Mouse (Mus musculus) thymus, adult 2 months (tissue): ENCODE data around the gene Cldn12. TPM values are rescaled to one million over a fixed set of nuclear protein-coding genes. Genes with fewer than 3 reads are reported as not detected.

Experiments used
- DNase-seq: peaks from one replicate; pipeline ENCODE4 v3.0.0; 2021
- H3K27ac ChIP-seq: fragments of 200-500 bp; 2 replicates; pipeline ENCODE4 v1.5.1; 2012; ENCODE audit warnings: low read length, control low read depth; ENCODE audit not compliant: control insufficient read depth, insufficient read depth
- H3K27me3 ChIP-seq: fragments of 200-500 bp; 2 replicates; pipeline ENCODE4 v1.6.1; 2012; ENCODE audit warnings: mild to moderate bottlenecking, low read length, moderate library complexity, mixed read lengths; ENCODE audit not compliant: control insufficient read depth, insufficient read depth
- H3K36me3 ChIP-seq: fragments of 200-500 bp; 2 replicates; pipeline ENCODE4 v1.6.1; 2012; ENCODE audit warnings: mild to moderate bottlenecking, low read length, moderate library complexity; ENCODE audit not compliant: control insufficient read depth, insufficient read depth
- H3K4me1 ChIP-seq: fragments of 200-500 bp; replicated peaks from 2 replicates; pipeline ENCODE4 v1.6.1; 2012; ENCODE audit warnings: low read length; ENCODE audit not compliant: control insufficient read depth, insufficient read depth
- H3K4me3 ChIP-seq: fragments of 200-500 bp; 2 replicates; pipeline ENCODE4 v1.5.1; 2012; ENCODE audit warnings: mild to moderate bottlenecking, low read length, control low read depth, moderate library complexity; ENCODE audit not compliant: control insufficient read depth, insufficient read depth
- CTCF ChIP-seq: fragments of 200-500 bp; IDR thresholded peaks from 2 replicates; pipeline ENCODE4 v1.5.1; 2012; ENCODE audit warnings: mild to moderate bottlenecking, control low read depth, low read length, moderate library complexity, borderline replicate concordance; ENCODE audit not compliant: control insufficient read depth, poor library complexity, insufficient read depth; ENCODE audit errors: extremely low read depth
- POLR2A ChIP-seq: fragments of 200-500 bp; IDR thresholded peaks from 2 replicates; pipeline ENCODE4 v1.6.1; 2012; ENCODE audit warnings: mild to moderate bottlenecking, low read length, control low read depth, moderate library complexity; ENCODE audit not compliant: control insufficient read depth, poor library complexity, insufficient read depth; ENCODE audit errors: extremely low read depth
- WGBS: fragments of 180-500 bp; shearing (Covaris S2); methylation state at CpG from one replicate; pipeline ENCODE4 v1.1.7; 2018; 5-methylcytosine and 5-hydroxymethylcytosine counted together
- polyA plus RNA-seq: library from polyadenylated mRNA; depleted of rRNA; stranded (reverse); fragments of >200 nt; gene quantifications from 2 replicates; pipeline ENCODE4 v1.2.3, GENCODE M21; 2012

Gene Cldn12
- polyA plus RNA-seq, 1 experiment = 5.2 TPM

- WGBS = 81% methylated on average over 4 of the region's 4 CpGs
- TF ChIP-seq POLR2A (no peak), CTCF (no peak)
- no peak for DNase-seq
- Histone ChIP-seq H3K4me3 (no peak overlapping the region), H3K27ac (no peak overlapping the region), H3K4me1 (no peaks in the 10 kb centered on the region), H3K27me3 (no peaks in the 10 kb centered on the region), H3K36me3 (no peaks in the 10 kb centered on the region)
These were observed 19.7 kb downstream of the Cldn12 start for GRCm38 (mm10) chr5:5495042-5495441.

DNA sequence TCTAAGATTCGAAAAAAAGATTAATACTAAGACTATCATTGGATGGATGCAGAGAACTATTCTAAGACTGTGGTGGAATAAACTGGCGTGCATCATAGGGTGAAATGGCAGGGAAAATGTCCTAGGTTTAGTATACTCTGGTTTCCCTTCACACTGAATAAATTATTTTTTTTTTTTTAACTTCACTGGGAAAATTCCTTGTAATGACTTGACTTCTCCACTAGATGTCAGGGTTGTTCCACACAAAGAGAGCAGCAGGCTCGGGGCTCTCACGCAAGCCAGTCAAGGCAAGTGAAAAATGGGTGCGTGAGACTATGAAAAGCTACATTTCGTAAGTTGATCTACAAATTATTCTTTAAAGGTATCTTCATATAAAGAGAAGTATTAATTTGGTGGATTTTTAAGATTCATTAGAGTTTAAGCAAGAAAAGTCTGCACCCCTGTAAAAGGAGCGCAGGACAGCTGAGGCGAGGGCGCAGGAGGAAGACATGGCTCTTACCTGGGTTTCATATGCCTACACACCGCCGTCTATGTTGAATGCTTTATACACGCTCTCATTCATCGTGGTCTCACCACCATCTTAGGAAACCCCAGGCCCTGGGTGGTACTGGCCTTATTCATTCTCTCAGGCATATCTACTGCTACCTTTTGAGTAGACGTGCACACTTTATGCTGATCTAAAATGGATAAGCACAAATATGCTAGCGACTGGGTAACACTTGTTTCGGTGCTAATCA lies 20.3 kb downstream of the Cldn12 start:
- no peaks in the 10 kb centered on the region for H3K27me3 ChIP-seq
- no peak overlapping the region for H3K4me3 ChIP-seq
- no peak for DNase-seq
- no peaks in the 10 kb centered on the region for H3K4me1 ChIP-seq
- no peak overlapping the region for H3K27ac ChIP-seq
- WGBS = 46% methylated on average over 16 of the region's 16 CpGs
- no peaks in the 10 kb centered on the region for H3K36me3 ChIP-seq
- TF ChIP-seq CTCF (no peak), POLR2A (no peak)

DNA sequence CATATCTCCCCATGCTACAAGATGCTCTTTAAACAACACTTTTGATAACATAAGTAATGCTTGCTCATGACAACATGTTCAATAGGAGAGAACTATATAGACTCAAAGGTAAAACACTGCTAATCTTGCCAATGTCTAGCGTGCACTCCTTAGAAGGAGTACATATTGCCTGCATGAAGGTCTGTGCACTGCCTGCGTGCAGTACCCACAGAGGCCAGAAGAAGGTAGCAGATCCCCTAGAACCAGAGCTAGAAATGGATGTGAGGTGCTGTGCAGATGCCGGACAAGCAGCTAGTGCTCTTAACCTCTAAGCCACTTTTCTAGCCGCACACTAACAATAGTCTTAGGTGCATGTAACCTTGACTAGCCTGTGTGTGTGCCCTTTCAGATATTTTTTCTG lies 22.6 kb downstream of the Cldn12 start:
- TF ChIP-seq CTCF (no peak), POLR2A (no peak)
- Histone ChIP-seq H3K27ac (no peak overlapping the region), H3K36me3 (no peaks in the 10 kb centered on the region), H3K4me1 (no peaks in the 10 kb centered on the region), H3K27me3 (no peaks in the 10 kb centered on the region), H3K4me3 (no peak overlapping the region)
- 97% methylated on average over 4 of the region's 4 CpGs for WGBS
- no peak for DNase-seq

DNA sequence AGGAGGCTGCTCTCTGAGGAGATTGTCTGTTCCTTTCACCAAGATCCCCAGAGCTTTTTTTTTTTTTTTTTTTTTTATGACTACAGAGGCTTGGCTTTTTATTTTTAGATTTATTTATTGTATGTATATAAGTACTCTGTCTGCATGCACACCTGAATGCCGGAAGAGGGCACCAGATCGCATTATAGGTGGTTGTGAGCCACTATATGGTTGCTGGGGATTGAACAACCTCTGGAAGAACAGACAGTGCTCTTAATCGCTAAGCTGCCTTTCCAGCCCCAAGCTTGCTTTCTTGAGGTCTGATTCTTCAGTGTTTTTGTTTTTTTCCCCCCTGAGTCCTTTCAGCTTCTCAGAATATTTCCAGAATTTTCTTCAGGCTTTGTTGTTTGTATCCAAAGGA lies 28.7 kb downstream of the Cldn12 start:
- WGBS = 72% methylated on average over 3 of the region's 3 CpGs
- Histone ChIP-seq H3K4me3 (no peak overlapping the region), H3K4me1 (no peaks in the 10 kb centered on the region), H3K27me3 (no peaks in the 10 kb centered on the region), H3K27ac (no peak overlapping the region), H3K36me3 (no peaks in the 10 kb centered on the region)
- no peak for TF ChIP-seq CTCF
- no peak for TF ChIP-seq POLR2A
- DNase-seq = no peak

DNA sequence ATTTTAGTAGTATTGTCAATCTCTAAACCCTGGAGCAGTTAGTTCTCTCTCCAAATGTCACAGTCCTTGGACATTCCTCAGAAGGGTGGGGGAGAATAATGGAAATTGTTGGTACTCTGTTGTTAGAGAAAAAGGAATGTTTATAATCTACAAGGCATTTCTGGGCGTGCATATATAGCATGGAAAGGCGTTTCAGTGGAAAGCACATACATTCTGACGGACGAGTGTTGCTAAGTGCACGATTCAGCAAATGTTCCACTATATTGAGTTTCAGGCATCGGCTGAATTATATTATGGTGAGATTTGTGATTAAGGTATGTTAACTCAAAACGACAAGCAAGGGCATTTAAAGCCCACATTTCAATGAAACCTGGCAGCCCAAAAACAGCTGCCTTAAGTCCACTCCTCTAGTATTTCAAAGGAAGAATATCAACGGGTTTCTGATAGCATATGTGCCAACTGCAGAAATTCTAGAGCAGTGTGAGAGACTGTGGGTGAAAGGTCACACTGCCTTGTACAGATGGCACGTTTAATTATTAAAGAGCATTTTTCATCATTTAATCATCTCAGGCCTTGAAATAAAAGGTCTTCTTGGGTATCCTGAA lies 31.4 kb downstream of the Cldn12 start:
- DNase-seq = no peak
- WGBS = 84% methylated on average over 9 of the region's 9 CpGs
- no peak overlapping the region for H3K4me3 ChIP-seq
- no peaks in the 10 kb centered on the region for H3K4me1 ChIP-seq
- TF ChIP-seq POLR2A (no peak), CTCF (no peak)
- H3K36me3 ChIP-seq = no peaks in the 10 kb centered on the region
- H3K27me3 ChIP-seq = no peaks in the 10 kb centered on the region
- H3K27ac ChIP-seq = no peak overlapping the region

DNA sequence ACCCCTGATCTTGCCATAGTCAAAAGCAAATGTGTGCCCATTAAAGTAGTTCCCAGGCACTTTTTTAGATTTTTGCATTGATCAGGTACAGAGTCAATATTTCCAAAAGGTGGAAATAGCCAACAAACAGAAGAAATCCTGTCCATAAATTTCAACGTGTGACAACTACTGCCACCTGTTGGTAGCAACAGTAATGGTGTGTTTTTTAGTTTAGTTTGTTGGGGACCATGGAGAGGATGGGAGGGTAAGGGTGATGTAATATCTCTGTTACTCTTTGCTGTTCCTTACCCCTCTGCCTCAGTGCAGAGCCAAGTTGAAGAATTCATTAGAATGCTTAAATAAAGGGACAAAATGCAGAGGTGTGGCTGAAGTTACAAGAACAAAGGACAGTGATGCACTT lies 33.1 kb downstream of the Cldn12 start:
- Histone ChIP-seq H3K27ac (no peak overlapping the region), H3K4me1 (no peaks in the 10 kb centered on the region), H3K36me3 (no peaks in the 10 kb centered on the region), H3K4me3 (no peak overlapping the region), H3K27me3 (no peaks in the 10 kb centered on the region)
- TF ChIP-seq POLR2A = no peak
- no peak for TF ChIP-seq CTCF
- DNase-seq = no peak
- WGBS = 0% methylated on average over 1 of the region's 1 CpGs

DNA sequence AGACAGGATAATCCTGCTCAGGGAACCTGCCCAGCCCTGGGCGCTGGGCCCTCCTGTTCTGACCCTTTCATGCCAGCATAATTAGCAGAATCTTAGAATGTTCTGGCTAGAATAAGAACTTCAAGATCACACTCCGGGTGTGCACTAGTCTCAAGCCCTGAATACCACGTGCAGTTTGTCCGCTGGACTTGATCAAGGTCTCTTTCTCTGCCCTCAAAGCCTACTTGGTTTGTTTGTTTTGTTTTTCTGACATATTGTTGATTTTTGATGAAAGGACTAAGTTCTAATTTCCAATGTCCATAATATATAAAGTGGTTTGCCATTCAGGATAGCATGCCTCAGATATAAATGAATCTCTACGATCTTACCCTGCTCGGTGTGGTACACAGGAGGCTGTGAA lies 35.7 kb downstream of the Cldn12 start, which contains the start of gene 1700015F17Rik:
1700015F17Rik (minus strand) TSS at position 101 of the 400 bp plus-strand sequence.
- TF ChIP-seq POLR2A (no peak), CTCF (no peak)
- 96% methylated on average over 6 of the region's 6 CpGs for WGBS
- Histone ChIP-seq H3K27ac (no peak within 1 kb of the TSS), H3K36me3 (no peaks in the 10 kb centered on the region), H3K4me3 (no peak within 1 kb of the TSS), H3K27me3 (no peaks in the 10 kb centered on the region), H3K4me1 (no peaks in the 10 kb centered on the region)
- DNase-seq = no peak

GRCm38 (mm10) chr5:5476133-5476532 lies 38.6 kb downstream of the Cldn12 start:
- DNase-seq = no peak
- Histone ChIP-seq H3K4me3 (no peak overlapping the region), H3K27ac (no peak overlapping the region), H3K36me3 (no peaks in the 10 kb centered on the region), H3K4me1 (no peaks in the 10 kb centered on the region), H3K27me3 (no peaks in the 10 kb centered on the region)
- WGBS = 91% methylated on average over 4 of the region's 4 CpGs
- no peak for TF ChIP-seq POLR2A
- no peak for TF ChIP-seq CTCF
